Mouse (Mus musculus) colon, adult 2 months (tissue): ENCODE results near the gene Dnajc24. TPM values are rescaled to one million over a fixed set of nuclear protein-coding genes. Genes with fewer than 3 reads are reported as not detected.

ENCODE experiments used
- polyA plus RNA-seq: library from polyadenylated mRNA; depleted of rRNA; stranded (reverse); fragments of >200 nt; gene quantifications from 2 replicates; pipeline ENCODE4 v1.2.3, GENCODE M21; 2012; rRNA removed

Dnajc24 gene
- polyA plus RNA-seq = 8.5 and 10.4 TPM in 2 replicates

DNA sequence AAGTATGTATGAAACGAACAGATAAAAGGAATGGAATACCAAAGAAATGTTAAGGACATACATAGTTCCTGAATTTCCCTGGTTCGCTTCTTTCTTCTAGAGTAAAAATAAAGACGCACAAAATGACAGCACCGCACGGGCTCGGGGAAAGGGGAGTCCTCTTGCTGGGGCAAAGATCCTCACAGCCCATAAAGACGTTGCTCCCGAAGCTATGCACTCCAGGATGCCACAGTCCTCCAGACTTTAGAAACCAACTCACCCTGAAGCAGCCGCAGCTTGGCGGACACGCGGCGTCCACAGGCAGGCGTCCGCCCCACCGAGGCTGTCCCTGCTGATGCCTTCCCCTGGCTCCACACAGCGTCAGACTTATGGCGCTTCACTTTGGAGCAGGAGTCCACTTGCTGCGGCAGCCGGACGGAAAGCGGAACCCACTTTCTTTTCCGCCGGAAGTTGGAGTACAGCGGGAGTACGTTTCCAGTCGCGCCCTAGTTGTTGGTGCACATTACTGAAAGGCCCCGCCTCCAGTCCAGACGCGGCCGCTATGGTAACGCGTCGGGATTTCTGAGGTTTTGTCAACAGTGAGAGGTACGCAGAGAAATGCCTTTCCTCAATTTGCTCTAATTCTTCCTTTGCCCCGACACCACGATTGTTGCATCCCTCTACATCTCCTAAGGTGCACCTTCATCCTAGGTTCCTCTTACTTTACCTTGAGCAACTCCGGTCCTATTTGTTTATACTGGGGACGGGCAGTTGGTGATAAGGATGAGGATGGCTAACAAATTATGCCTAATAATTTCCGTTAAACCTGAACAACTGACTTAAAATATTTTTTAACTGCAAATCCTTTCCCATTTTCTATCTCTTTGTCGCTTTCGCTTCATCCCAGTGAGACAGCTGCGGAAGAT is at the start of gene Dnajc24:
Gene Dnajc24 (minus strand): TSS at position 715 of the 905 bp plus-strand sequence.

Other genes with a start within 250 kb of the Dnajc24 start
- gene Elp4, start 99.0 kb downstream of the Dnajc24 start, polyA plus RNA-seq = 2.1 and 6.5 TPM in 2 replicates
- gene Immp1l, start 98.9 kb downstream of the Dnajc24 start, polyA plus RNA-seq = 4.3 and 4.8 TPM in 2 replicates